Mouse (Mus musculus) embryo, embryonic 9.5 days (tissue): ENCODE data around the gene Bach2.
A peak's percentile ranks its signal among the peaks of the same experiment; 100 is the strongest.

Source experiments
- DNase-seq: peaks from one replicate; pipeline ENCODE4 v3.0.0-alpha.2; 2017; ENCODE audit errors: extremely low spot score

Gene Bach2

DNA sequence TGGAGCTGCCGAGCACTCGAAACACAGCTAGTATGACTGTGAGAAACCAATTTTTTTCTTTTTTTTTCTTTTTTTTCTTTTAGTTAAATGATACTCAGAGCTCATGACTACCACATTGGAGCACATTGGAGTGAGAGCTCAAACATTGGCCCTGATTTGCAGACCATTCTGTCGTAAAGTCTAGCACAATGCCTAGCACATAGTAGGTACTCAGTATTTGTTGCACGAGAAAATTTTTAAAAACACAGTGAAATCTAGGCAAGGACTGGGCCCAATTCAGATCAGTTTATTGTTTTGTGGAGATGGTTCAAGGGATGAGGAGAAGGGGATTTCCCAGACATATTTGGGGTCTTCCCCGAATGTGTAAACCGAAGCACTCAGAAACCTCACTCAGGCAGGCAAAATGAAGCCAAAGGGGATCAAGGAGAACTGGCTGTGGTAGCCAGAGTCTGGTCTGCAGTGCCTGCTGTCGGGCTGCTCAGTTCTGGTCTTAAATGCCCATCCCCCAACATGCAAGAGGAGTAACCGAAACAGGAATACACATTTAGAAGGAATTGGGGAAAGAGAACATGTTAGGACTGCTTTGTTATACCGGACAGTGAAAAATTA, 287.7 kb downstream of the Bach2 start:
- DNase-seq, result no peak

DNA sequence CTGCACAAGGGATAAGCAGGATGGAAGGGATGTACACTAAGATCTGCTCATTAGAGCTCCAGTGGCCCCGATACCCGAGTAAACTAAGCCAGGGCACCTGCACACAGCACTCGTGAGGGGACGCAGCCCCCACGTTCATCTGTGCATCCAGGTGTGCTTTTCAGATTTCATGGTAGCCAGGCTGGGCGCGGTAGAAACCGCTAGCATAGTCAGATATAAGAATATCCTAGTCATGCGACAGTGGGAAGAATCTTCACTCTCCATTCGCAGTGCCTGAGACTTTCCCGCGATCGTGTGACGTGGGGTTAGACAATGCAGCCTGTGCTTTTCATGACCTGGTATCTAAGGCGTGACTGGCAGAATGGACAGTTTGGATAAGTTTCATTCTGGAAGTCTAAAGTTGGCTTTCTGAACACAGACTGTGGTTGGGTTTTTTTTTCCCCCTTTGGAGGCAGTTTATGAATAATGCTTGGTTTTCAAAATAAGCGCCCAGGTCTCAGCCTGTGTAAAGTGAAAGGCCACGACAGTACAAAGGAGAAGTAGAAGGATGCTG, 290.9 kb downstream of the Bach2 start:
- no peak for DNase-seq

DNA sequence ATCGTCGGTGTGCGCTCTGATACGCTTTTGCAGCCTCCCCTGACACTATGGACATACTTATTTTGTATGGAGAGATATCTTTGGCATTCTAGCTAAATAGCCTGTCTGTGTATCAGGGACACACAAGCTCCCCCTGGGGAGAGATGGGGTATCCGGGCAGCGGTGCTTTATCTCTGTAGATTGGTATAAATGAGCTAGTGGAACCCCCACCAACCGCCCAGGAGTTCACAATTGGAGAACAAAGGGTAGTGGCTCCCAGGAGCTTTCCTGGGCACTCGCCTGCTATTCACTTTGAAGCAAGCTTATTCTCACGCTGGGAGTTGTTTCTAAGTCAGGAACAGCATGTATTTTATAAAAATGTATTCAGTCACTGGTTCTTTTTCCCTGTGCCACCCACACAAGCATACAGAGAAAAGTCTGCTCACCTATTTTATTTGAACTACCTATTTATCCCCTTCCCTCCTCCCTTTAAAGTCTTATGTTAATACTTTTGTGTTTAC, 291.9 kb downstream of the Bach2 start:
- DNase-seq, result no peak

DNA sequence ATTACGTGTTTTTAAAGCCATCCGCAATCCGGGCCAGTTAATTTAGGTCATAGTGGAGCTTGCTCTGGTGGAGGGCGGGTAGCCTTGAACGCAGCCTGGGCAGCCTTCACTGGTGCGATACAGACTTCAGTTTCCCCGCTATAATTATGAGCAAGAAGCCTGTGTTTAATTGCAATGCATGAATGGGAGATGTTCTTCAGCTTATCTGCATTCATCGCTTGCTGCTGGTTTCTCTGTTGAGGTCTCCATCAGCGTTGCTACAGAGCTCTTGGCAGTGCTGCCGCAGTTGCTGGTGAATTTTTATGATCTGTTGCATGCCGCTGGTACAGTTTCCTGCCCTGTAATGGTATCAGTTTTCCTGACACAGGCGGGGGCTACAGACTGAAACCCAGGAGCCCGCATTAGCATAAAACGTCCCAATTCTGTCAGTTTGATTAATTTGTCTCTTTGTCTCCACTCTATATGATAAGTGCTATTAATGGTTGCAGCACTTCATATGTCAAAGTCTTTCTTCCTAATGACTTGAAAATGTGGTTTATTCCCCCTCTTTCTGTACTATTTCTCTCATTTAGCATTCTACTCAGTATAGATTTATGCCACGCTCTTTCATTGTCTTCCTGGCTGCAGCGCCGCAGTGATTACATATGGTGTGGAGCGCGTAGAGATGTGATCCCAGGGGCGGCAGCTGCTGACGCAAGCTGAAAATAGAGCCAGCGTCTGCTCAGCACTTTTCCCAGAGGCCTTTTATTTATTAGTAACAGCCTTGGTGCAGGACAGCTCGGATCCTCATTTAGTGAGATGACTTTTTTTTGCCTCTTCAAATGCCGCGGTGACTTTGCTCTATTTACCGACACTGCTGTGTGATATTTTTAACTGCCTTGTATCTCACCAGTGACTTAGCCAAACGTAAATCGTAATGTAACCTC, 292.6 kb downstream of the Bach2 start:
- DNase-seq, result peak; percentile 34

DNA sequence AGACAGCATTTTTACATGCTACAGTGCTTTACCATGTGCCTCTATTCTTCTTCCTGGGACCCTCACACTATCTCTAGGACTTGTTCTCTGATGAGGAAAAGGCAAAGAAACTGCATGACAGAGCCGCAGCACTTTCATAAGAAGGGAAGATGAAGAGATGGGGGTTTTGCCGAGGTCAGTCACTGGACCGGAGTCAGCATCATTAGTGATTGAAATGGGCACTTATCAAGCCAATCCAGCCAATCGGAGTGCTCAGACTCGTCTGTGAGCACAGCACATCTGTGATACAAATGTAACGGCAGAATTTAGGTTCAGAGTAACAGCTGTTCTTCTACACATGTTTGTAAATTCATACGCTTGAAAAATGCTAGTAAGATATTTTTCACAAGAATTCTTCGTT, 293.5 kb downstream of the Bach2 start:
- DNase-seq, result no peak

DNA sequence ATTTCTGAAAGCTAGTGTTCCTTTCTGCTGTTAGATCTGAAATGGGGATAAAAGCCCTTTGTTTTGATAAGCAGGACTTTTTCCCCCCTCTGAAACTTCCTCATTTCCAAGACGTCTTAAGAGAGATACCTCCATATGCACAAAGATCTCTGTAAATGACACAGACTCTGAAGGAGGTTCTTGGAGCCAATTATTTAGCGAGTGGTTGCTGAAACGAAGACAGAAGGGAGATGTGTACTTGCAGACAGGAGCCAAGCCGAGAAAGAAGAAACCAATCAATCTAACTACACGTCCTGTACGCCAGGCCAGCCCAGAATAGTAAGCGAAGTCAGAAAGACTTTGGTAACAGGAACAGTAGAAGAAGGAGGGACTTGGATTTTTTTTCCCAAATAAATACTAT, 295.1 kb downstream of the Bach2 start:
- DNase-seq, result no peak

DNA sequence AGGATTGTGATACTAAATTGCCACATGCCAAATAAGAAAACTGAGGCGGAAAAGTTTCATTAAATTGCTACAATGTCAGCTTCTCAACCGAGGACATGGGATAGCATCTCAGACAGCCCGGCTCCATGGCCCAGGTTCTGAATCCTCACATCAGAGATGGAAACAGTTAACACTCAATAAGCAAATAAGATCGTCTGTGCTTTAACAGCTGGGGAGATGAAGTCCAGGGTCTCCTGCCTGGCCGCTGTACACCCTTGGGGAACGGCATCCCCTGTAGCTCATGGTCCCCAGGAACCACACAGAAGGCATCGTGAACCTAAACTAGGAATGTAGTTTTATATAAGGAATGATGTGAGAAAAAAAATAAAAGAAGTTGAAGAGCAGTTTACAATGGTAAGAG, 297.0 kb downstream of the Bach2 start:
- DNase-seq, result no peak

DNA sequence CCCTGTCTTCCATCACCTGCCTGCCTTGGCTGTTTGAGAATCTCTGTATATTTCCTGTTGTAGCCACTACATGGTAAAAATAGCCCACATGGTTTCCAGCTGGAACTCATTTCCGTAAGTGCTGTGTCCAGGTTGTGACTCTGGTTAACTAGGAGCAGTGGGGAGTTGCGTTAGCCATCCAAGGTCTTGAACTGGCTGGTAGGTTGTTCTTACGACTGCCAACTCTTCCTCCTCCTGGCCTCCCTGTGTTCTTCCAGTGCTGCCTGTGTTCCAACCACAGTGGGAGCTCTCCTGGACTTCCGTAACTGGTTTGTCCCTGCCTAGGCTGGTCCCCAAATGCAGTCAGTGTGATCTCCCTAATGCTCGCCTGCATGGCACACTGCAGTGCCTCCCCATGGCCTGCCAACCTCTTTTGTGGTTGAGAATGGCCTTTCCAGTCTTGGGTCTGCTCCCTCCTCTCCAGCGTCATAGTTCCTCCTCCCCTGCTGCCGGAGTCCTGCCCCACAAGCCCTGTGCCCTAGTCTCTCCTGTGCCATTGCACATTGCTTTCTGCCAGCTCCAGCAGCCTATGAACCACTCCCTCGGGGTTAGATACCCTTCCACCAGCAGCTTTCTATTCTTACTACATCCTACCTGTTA, 298.4 kb downstream of the Bach2 start:
- no peak for DNase-seq

DNA sequence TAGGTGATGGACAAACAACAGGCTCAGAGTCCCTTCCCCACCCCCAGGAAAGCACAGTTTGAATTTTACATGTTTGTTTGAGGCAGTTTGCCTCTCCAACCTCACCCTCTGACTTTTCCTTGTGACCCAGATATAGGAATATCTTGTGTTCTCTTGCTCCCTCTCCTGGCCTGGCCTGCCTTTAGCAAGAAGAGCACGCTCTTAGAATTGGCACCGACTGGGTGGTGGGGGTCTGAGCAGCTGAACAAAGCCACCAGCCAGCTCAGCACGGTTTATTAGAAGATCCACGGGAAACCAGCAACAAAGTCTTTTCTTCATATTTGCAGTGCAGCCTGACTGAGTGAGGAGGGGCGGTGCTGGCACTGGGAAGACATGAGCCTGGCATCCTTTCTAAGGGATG, 299.5 kb downstream of the Bach2 start:
- peak; percentile 78 for DNase-seq

DNA sequence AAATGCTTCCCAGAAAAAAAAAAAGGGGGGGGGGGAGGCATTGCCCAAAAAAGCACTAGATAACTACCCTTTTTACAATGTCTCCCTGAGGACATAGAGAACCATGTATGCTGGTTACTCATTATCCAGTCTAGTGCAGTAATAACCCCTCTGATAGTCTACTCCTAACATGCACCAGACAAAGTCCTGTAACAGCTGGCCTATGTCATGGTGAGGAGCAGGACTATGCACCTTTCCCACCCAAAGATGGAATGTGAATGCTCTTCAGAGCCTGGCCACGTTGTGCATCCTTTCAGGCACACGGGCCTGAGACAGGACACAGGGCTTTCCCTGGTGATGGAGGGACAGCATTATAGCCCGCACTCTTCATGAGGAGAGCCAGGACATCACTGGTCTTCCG, 299.9 kb downstream of the Bach2 start:
- DNase-seq, result no peak

DNA sequence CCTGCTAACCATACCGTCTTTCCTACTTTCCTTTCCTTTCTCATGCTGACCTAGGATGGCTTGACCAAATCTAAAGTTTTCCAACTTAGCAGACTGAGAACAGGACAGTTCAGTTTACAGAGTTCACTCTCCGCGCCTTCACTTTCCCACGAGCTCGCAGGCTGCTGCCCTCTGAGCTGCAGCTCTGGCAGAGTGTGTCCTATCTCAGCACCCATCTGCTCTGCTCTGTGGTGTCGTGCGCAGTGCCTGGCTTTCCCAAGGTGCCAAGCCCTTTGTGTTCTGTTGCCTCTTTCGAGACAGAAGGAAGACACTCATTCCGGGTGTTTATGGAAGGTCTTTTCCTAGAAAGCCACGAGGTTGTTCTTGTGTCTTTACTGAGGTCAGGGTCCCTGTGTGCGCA, 300.4 kb downstream of the Bach2 start:
- no peak for DNase-seq

DNA sequence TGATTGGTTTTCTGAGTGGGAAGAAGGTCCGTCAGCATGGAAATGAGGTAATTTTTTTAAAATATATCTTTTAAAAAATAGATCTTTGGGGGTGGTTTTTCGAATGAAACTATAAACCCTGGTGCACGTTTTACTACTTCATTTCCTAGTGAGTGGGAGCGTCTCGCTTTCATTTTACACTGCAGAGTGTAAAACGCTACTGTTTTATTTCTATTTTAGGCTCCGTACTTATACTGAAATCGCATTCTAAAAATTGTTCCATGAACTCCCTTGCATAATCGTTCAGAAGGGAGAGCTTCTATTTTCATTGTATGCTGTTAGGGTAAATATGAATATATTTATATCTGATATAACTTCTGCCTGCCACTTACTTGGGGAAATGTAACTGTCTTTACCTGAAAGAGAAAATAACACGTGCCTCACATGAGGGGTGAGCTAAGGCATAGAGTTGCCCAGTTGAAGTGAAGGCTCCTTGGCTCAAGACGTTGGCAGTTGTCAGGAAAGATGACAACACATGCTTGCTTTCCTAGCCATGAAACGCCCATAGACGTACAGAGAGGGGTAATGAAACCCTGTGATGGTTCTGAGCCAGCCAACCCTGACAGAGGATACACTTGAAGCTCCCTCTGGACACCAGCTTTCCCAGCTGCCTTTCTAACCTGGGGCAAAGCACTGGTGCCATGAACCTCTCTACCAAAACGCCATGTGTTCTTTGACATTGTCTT, 306.4 kb downstream of the Bach2 start:
- DNase-seq, result no peak

DNA sequence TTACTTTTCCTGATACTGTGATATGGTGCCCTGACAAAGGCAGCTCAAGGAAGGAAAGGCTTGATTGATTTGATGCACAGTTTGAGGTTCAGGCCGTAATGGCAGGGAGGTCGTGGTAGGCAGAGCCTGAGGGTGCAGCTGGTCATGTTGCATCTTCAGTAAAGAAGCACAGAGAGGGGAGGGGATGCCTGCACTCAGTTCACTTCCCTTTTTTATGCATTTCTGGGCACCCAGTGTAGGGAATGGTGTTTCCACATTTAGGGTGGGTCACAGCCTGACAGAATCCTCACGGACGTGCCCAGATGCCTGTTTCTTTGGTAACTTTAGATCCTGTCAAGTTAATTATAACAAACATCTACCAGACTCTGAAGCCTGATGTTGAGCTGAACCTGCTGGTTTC, 306.9 kb downstream of the Bach2 start:
- no peak for DNase-seq

DNA sequence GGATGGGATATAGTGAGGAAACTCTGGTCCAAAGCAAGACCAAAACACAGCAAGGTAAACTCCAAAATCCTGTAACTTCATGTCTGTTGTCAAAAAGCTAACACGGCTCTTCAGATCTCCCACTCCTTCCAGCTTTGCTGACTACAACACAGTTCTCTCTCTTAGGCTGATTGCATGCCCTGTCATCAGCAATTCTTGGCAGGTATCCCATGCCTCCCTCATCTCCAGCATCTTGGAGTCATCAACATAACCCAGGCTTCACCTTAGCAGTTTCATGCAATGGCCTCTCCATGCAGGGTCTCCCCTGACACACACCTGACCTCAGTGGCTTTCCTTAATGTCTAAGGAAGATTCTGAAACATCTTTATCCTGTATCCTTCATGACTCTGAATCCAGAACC, 310.5 kb downstream of the Bach2 start:
- no peak for DNase-seq

DNA sequence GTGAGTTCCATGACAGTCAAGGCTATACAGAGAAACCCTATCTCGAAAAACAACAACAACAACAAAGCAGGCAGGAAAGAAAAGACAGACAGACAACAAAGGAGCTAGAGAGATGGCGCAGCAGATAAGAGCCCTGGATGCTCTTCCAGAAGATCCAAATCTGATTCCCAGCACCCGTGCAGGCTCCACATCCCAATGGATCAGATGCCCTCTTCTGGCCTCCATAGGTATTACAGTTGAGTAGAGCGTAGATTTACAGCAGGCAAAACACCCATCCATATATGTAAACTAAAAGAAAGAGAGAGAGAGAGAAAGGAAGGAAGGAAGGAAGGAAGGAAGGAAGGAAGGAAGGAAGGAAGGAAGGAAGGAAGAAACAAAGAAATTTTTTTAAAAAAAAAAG, 312.7 kb downstream of the Bach2 start:
- DNase-seq, result peak; percentile 55

DNA sequence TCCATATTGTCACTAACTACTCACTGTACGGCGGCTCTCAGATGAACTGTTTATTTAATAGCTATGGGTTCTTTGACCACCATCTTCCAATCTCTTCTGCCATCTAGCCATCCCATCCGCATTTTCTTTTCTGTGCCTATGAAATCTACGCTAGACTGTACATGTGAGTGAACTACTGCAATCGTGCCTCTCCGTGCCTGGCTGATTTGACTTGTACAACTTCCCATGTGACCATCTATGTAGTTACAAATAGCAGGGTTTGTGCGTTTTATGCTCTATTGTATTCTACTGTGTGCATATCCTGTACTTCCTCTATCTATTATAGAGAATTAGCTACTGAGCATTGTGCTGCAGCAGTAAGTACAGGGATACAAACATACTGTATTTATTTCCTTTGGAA, 316.9 kb downstream of the Bach2 start:
- DNase-seq, result no peak

DNA sequence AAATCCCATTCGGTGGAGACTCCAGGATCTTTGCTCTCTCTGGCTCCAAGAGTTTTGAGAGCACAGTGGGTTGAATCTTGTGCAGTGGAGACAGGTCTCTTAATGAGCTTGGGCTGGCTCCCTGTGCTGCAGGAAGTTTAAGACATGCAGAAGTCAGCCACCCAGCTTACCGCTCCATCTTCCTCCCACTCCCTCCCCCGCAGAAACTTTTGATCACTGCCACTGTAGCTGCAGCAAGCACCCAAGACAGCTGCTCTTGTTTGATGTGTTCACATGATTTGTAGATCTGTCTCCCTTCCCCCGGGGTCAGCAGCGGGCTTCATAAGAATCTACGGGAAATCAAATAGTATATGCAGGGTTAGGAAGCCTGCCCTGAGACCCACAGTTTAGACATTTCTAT, 321.6 kb downstream of the Bach2 start:
- DNase-seq, result no peak

DNA sequence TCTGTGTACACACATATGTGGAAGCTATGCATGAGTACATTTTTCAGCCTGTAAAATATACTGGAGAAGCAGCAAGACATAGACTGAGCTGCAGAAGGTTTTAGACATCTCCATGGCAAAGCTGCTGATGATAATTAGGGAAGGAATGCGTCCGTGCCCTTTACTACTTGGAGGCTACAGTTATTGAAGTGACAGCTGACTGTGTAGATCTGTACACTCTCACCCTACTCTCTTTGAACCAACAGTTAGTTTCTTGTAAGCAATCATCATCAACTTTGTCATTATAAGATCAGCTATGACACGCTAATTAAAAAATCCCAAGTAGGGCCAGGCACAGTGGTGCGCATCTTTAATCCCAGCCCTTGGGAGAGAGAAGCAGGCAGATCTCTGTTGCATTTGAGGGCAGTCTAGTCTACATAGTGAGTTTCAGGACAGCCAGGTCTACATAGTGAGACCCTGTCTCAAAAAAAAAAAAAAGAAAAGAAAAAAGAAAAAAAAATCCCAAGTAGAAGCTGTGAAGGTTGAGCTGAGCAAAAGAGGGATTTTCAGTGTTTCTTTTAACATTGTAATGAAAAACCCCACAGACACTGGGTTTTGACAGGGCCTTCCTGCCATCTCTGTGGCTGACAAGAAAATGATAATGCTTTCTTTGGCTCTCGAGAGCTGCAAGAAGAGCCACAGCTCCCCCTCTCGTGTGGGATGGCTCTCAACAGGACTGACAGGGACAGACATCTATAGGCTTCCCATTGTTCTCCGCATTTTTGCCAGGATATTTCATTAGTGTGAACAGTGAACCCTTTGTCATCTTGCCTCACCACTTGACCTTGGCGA, 322.3 kb downstream of the Bach2 start:
- DNase-seq, result no peak

DNA sequence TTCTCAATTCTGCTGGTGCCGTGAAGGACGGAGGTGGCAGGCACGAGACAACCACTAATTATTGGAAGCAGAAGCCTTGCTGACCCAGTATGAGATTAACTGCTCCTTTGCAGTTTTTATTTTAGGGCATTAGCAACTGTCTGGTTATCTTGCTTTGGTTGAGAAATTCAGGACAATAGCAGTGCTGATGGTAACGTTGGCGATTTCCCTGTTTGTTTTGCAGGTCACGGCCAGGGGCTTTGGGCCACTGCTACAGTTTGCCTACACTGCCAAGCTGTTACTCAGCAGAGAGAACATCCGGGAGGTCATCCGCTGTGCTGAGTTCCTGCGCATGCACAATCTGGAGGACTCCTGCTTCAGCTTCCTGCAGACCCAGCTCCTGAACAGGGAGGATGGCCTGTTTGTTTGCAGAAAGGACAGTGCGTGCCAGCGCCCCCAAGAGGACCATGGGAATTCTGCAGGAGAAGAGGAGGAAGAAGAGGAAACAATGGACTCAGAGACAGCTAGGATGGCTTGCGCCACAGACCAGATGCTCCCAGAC, 323.0 kb downstream of the Bach2 start:
- DNase-seq, result no peak

DNA sequence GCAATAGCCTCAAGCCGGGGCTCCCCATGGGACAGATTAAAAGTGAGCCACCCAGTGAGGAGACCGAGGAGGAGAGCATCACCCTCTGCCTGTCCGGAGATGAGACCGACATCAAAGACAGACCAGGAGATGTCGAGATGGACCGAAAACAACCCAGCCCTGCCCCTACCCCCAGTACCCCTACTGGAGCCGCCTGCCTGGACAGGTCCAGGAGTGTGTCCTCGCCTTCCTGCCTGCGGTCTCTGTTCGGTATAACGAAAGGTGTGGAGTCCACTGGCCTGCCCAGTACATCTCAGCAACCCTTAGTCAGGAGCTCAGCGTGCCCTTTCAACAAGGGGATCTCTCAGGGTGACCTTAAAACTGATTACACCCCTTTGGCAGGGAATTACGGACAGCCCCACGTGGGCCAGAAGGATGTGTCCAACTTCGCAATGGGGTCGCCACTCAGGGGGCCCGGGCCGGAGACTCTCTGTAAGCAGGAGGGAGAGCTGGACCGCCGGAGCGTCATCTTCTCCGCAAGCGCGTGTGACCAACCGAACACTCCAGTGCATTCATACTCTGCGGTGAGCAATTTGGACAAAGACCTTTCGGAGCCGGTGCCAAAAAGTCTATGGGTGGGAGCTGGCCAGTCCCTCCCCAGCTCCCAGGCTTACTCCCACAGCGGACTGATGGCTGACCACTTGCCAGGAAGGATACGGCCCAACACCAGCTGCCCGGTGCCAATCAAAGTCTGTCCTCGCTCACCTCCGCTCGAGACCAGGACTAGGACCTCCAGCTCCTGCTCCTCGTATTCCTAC, 323.9 kb downstream of the Bach2 start:
- no peak for DNase-seq
